Mouse (Mus musculus): ENCODE results near the gene Vmn1r49.
"Not testable (repeated sequence)": the region's sequence is repeated elsewhere in the genome, so short reads cannot be mapped to it uniquely, and the experiment has no call there.

Vmn1r49 gene

GRCm38 (mm10) chr6:90078406-90078805 is at the start of gene Vmn1r49:
Vmn1r49 (minus strand) TSS chr6:90078506.
- in situ Hi-C loops (cut with MseI, MboI): no loop called here

GRCm38 (mm10) chr6:90122296-90122695 is 44.0 kb upstream of the Vmn1r49 start, which contains the start of gene Vmn1r51:
Vmn1r51 (plus strand) TSS chr6:90122596.
- in situ Hi-C loops (cut with MseI, MboI): not testable (repeated sequence)

- in situ Hi-C loops (cut with MseI, MboI): no loop called here
Measured at GRCm38 (mm10) chr6:90101130-90101529, 22.8 kb upstream of the Vmn1r49 start, which contains the start of gene Vmn1r50. Vmn1r50 (plus strand) TSS chr6:90101430.

GRCm38 (mm10) chr6:90100566-90100965 is 22.3 kb upstream of the Vmn1r49 start:
- in situ Hi-C loops (cut with MseI, MboI): no loop called here

GRCm38 (mm10) chr6:90036741-90037140 is 41.6 kb downstream of the Vmn1r49 start, which contains the start of gene Vmn1r48:
Vmn1r48 (minus strand) TSS chr6:90036841.
- in situ Hi-C loops (cut with MseI, MboI): not testable (repeated sequence)

Measured in mouse trophoblast stem cell (cell line).